Mouse (Mus musculus) layer of hippocampus, postnatal 14 days (tissue): ENCODE results near the gene Cox7a2l. TPM values are rescaled to one million over a fixed set of nuclear protein-coding genes. Genes with fewer than 3 reads are reported as not detected.

Experiments
- DNase-seq, 2 experiments: peaks; one replicate each; pipeline ENCODE4 v3.0.0; 2021 to 2022; ENCODE audit warnings: low spot score in 2 of 2, mixed read lengths in 1 of 2
- total RNA-seq, 2 experiments: library from RNA; stranded (reverse); gene quantifications; 2 replicates each; pipeline ENCODE4 v1.2.3; 2021

Gene Cox7a2l
- total RNA-seq, 2 experiments from 2014 or later = 184 to 185 TPM

DNA sequence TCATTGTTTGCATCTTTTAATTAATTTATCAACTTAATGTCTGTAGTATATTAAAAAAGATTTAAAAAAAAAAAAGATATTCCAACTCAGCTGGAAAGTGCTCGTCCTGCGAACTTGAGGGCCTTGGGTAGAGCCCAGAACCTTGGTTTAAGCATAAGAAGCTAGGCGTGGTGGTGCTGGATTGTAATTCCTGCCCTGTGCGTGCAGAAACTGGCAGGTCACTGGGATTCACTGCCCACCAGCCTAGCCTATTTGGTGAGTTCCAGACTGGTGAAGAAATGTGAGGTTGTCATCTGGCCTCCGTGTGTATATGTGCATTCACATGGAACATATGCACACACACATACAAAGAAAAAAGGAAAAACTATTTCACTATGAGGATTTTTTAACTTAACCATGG lies 51.2 kb downstream of the Cox7a2l start:
- DNase-seq = no peak

DNA sequence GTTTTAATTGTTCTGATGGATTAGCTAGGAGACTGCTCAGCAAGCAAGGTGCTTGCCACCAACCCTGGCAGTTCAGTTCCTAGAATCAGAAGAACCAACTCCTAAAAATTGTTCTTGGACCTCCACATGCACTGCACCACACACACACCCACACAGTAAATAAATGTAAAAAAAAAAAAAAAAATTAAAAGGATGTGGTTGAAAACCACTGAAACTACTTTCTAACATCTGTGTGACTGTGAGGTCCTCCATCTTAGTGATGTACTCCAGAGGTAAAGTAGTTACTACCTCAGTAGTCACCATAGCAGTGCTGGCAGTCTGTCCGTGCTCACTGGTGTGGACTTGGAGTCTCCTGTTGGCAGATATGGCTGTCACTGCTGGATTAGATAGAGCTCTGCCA lies 59.9 kb downstream of the Cox7a2l start:
- DNase-seq = no peak

GRCm38 (mm10) chr17:83453587-83453986 lies 63.5 kb downstream of the Cox7a2l start:
- DNase-seq = no peak

GRCm38 (mm10) chr17:83452451-83452850 lies 64.7 kb downstream of the Cox7a2l start:
- DNase-seq = no peak

Other genes with a start within 250 kb of the Cox7a2l start
- gene Eml4, start 166.4 kb downstream of the Cox7a2l start, total RNA-seq = 10 to 100 TPM; 28.7 to 29.4 TPM
- gene Kcng3, start 114.6 kb upstream of the Cox7a2l start, total RNA-seq = 1 to 10 TPM; 5.9 to 6.1 TPM
- 10 to 100 TPM; 64.6 to 66.5 TPM for gene Mta3, start 188.8 kb upstream of the Cox7a2l start, total RNA-seq